Mouse (Mus musculus): ENCODE results near the gene 3100002H09Rik.
A peak's percentile ranks its signal among the peaks of the same experiment; 100 is the strongest.

The 3100002H09Rik gene

DNA sequence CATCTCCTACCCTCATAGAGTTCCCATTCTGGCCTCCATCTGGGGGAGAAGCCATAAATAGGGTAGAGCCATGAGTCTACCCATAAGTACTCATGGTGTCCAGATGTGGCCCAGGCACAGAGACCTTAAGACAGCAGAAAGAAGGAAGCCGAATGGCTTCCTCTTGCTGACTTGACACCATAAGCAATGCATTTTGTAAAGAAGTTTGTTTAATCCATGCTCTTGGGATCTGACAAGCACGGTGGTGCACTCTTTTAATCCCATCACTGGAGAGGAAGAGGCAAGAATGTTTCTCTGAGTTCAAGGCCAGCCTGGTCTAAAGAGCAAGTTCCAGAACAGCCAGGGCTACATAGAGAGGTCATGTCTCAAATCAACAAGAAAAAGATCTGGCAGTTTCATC is at the start of gene 3100002H09Rik:
TSS of gene 3100002H09Rik (minus strand) at position 101 of the 400 bp plus-strand sequence.
- DNase-seq = no peak

DNA sequence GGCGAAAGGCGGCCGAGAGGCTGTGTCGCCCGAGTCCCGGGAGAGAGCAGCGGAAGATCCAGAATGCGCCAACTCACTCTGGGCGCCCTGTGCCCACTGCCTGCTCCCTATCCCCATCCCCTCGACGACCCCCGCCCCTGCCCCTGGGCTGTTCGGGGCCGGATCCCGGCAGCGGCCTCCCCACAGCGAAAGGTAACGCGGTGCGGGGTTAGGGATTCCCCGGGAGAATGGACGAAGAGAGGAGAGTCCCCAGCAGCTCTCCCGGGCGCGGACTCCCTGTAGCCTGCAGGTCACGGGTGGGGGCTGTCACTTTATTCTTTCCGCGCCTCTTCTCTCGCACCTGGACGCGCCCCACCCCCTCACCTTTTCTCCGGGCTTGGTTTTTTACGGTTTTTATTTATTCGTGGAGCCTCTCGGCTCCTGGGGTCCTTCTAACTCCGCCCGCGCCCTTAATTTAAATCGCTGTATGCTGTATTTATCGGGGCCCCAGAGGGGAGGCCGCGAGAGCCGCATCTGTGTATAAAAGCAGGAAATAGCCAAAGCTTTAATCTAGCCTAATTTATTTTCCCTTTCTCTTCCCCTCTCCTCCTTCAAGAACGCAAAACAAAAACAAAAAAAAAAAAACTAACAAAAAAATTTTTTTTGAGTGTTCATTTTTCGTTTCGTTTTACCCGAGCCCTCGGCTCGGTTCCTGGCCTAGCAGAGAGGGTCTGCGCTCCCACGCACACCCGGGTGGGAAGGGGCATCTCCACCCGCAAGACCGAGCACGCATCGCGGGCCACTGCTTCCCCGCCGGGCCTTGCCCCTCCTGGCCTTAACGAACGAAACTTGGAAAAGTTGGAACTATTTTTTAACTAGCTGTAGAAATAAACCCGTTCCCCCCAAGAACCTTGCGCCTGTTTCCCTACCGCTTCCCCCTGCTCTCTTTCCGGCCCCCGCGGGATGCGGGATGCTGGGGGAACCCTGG is 48.9 kb upstream of the 3100002H09Rik start:
- DNase-seq = no peak

DNA sequence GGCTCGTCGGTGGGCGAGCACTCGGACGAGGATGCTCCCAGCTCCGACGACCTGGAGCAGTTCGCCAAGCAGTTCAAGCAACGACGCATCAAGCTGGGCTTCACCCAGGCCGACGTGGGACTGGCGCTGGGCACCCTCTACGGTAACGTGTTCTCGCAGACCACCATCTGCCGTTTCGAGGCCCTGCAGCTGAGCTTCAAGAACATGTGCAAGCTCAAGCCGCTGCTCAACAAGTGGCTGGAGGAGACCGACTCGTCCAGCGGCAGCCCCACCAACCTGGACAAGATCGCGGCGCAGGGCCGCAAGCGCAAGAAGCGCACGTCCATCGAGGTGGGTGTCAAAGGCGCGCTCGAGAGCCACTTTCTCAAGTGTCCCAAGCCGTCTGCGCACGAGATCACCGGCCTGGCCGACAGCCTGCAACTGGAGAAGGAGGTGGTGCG is 47.8 kb upstream of the 3100002H09Rik start:
- DNase-seq = no peak

DNA sequence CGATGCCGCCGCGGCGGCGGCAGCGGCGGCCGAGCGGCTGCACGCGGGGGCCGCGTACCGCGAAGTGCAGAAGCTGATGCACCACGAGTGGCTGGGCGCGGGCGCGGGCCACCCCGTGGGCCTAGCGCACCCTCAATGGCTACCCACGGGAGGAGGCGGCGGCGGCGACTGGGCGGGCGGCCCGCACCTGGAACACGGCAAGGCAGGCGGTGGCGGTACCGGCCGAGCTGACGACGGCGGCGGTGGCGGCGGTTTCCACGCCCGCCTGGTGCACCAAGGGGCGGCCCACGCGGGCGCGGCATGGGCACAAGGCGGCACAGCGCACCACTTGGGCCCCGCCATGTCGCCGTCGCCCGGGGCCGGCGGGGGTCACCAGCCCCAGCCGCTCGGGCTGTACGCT is 47.2 kb upstream of the 3100002H09Rik start:
- no peak for DNase-seq

DNA sequence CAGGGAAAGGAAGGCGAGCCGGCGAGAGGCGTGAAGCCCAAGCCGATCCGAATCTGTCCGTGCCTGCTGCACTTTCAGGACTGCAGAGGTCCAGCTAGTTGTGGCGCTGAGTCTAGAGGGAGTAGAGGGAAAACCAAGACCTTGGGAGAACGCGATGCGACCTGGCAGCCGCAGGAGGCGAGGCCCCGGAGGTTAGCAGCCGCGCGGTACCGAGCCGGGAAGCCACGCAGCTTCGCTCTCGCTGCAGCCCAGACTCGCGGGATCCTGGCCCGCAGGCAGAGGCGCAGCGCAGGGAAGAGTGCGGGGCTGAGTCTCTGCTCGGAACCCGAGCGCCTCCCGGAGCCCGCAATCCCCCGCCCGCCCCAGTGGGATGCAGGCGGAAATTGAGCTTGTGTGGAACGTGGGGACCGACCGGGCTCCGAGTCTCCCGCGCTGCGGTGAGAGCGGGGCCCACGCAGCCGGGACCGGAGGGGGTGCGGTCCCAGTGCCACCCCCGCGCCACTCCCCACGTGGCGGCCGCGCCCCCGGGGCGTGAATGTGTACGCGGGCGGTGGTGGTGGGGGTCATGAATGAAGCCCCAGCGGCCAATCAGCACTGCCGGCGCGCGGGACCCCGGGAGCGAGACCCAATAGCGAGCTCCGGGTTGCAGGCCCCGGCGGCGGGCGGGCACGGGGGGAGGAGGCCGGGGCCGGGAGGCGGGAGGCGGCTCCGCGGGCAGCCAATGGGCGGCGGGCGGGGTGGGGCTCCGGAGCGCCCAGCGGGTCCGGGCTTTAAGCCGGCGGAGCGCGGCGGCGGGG is 46.4 kb upstream of the 3100002H09Rik start:
- peak; percentile 53 for DNase-seq

DNA sequence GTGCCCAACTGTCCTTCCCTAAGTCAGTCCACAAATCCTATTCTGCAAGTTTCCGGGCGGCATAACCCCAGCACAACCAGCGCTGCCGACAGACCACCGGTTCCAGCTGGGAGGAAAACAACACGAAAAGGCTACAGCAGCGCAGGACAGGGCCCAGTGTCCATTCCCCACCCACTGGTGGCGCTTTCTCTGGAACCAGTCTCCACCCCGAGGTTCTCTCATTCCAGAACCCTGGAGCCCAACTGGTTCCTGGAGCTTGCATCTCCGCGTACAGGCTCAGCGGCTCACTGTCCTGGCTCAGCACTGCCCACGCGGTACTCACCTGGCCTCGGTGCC is 45.9 kb upstream of the 3100002H09Rik start, which contains the start of gene Pou3f1:
TSS of gene Pou3f1 (plus strand) at position 290 of the 336 bp plus-strand sequence.
- no peak for DNase-seq

DNA sequence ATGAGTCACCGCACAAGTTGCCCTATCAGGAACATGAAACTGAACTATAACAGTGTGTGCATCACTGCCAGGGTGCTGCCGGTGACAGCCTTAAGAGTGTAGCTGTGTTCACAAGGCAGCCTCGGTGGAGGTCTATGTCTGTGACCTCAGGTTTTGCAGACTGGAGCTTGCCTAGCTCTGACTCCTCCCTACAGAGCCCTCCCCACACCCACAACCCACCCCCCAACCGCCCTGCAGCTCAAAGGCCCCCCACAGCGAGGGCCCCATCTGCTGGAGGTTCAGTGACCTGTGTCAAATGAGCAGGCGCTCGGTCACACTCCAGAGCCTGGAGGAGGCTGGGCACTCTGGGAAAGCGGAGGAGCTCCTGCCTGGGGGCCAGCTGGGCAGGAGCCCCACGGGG is 42.3 kb upstream of the 3100002H09Rik start:
- DNase-seq = peak; percentile 52

DNA sequence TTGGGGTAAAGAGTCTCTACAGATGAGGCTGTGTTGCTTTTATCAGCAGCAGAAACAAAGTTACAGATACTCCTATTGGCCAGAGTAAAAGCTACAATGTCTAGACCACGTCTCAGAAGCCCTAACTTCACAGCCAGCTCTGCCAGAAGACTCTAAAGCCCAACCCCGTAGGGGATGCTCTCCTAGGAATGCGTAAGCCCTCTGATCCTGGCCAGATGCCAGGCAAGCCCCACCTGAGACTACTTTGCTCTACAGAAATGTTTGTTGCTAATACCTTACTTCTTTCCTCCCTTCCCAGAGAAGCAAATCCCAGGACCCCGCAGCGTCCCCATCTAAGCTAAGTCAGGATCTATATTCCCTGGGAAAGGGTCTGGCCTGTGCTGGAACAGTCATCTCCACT is 37.3 kb upstream of the 3100002H09Rik start:
- DNase-seq = no peak

DNA sequence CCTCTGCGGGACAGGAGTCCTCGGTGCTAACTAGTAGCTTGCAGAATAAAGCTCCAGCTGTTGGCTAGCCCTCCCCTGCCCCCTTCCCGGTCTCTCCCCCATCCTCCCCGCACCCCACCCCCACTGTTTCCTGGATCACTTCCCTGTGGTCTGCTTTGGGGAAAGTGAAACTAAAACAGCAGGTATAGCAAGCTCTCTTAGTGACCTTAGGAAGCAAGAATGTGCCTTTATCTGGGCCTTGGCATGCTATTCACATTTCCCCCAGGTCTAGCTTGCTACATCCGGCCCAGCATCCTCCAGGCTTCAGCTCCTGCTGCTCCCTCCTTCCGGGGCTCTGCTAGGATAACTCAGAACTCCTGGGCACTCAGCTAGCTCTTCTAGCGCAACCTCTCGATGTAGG is 36.0 kb upstream of the 3100002H09Rik start:
- DNase-seq = no peak

DNA sequence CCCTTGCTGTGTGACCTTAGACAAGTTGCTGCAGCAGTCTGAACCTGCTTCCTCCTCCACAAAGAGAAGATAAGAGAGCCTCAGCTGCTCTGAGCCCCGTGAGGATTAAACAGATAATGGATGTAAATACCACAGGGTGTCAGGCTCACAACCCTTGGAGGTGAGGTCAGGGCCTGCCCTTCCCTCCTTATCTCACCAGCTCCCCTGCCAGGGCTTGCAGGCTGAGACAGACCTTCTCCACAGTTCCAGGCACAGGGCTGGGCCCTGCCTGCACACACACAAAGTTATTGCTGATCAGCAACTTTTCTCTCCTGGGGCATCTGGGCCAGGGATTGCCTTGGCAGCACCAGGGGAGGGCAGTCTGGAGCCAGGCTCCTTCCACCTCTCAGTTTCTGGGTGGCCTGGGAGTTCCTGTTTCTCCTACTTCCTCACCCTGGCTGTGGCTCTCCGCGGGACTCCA is 34.4 kb upstream of the 3100002H09Rik start:
- no peak for DNase-seq

DNA sequence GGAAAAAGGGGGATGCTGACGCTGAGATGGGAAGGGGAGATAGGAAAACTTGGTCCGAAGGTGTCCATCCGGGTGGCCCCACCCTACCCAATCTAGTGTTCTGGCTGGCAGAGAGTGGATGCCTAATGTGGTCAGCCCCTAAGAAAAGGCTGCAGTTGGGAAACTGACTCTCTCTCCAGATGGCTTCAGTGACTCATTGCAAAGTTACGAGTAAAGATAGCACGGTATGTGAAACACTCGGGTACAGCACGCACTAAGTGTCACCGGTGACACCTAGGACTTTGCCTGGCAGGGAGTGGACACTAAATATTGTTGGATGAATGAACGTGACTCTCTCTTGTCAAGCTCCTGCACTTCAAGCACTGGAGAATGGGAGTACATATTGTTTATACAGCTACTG is 33.3 kb upstream of the 3100002H09Rik start:
- no peak for DNase-seq

DNA sequence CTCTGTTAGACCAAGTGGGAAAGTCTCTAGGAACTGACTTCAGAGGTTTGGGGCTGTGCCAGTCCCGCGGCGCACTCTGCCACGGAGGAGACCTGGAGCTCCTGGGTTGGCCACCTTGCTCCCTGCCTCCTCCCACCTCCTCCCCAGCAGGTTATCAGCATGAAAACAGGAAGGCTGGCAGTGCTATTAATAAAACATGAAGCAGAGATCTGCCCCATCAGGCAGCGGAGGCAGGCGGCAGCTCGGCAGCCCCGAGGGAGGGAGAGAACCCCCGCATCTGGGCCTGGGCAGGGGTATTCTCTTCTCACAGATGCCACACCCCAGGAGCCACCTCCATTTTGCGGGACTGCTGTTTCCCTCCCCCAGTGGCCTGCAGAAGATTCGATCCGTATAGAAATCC is 29.1 kb upstream of the 3100002H09Rik start:
- DNase-seq = no peak

DNA sequence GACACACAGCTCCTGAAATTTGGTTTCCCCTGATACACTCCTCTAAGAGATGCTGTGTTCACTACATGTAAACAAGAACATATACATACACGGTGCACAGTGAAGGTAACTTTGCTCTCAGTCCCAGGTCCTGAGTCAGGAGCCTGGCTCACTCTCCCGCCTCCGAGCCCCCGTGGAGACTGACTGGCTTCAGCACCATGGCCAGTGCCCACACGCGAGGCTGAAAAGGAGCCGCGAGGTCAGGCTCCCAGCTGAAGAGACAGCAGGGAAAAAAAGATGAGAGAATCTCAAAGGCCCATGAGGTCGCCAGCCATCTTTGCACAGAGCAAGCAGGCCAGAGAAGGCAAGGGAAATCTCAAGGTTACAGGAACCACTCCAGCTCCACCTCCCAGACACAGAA is 22.7 kb upstream of the 3100002H09Rik start:
- no peak for DNase-seq

DNA sequence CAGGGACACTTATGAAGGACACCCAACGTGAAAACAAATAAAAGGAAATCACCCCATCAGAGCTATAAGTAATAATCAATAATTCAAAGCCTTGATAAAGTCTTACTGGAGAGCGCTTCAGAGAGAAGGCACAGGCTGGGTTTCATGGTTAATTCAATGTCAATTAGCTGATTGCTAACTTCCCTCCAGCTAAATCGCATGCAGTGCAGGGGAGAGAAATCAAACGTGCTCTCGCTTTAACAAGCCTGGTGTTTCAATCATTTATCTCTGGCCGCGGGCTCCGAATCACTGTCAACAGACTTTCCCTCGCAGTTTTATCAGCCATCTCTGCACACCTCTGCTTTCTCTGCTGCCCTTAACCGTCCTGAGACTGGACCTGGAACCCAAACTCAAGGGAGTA is 22.3 kb upstream of the 3100002H09Rik start:
- DNase-seq = no peak

DNA sequence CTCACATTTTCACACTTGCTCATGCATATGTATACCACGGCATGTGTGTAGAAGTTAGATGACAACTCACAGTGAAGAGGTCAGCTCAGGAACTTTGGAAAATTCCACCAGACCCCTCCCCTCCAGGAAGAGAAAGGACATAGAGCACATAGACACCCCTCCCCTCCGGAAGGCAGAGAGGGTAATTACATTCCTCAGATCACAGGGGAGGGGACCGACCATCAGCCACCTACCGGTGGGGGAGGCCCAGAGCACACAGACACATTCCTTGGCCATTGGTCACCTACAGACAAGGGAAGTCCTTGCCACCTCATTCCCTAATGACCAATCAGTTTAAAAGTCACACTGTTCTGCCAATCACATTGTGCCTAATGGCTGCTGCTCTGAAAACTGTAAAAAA is 20.9 kb upstream of the 3100002H09Rik start:
- no peak for DNase-seq

DNA sequence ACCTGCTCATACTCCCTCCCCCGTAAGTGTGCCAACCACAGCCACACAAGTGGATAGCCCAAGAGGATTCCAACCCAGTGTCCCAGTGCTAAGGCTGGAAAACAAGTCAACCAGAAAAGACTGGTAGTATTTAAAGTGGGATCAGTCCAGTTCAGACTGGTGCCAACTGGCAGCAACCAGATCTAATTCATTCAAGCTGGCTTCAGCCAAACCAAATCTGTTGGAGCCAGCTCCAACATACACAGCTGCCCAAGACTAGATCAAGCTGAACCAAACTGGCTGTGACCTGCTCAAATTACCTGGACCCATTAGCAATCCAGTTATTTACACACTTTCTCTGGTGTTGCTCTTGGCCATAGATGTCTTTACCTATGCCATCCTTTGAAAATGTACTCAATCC is 16.2 kb upstream of the 3100002H09Rik start:
- DNase-seq = no peak

DNA sequence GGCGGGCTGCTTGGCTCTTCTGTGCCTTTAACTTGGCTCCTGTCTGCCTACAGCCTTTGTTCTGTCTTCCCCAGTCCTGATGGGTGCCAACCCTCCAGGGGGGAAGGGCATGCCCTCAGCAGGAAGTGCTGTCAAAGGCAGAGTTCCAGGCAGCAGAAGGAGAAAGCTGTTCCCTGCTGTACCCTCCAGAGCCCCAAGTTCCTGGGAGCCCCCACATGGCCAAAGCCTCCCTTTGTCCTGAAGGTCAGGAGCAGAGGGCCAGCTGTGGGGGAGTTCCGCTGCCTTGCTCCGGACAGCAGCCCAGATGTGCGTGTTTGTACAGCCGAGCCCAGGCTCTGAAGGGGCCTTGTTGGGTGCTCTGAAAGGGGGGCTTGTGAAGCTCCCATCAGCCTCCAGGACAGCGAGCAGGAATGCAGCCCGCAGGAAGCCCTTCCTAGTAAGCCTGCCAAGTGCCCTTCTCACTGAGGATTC is 13.5 kb upstream of the 3100002H09Rik start:
- DNase-seq = no peak

DNA sequence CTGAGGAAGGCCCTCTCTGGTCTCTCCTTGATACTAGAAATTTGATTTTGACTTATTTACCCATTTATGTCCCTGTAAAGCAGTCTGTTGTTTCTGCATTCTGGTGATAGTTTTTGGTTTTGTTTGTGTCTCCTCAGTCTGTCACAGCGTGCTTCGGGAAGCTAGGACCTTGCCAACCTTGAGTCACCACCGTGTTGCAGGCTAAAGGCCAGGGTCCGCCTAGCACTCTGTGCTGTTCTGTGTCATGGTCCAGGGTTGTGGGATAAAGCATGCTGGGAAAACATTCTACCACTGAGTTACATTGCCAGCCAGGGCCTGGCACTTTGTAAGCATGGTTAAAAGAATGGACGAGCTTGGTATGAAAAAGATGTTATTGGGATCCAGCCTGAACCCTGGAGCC is 12.0 kb upstream of the 3100002H09Rik start:
- DNase-seq = no peak

DNA sequence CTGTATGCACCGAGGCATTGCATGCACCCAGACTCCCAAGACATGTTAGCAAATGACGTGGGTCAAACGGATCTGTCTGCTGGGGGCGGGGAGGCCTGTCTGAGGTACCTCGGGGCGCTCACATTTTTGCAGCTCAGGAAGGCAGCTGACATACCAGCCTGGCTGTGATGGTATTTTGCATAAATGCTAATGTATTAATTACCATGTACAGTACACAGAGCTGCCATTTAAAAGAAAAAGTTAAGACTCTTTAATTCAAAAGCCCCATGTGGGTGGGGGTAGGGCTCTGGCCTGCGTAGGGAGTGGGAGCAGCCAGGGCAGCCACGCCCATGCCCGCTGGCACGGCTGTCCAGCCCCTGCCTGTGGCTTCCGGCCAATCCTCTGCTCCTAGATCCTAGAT is 10.8 kb upstream of the 3100002H09Rik start:
- DNase-seq = no peak

DNA sequence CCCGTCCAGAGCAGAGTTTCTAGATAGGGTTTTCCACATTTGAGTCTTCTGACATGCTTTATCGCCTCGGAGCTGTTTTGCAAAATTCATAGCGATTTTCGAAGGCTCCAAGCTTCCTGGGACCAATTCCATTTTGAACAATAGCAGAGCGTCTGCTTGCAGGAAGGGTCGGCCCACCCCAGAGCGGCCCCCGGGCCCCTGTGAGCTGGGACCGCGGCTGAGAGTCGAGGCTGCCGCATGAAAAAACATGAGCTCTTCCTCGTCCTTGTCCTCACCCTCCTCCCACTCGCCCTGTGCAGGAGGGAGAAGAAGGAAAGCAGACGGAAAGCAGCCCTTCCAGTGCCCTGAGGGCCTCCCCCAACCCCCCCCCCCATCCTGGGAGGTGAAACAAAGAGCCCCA is 8.0 kb upstream of the 3100002H09Rik start:
- DNase-seq = no peak

DNA sequence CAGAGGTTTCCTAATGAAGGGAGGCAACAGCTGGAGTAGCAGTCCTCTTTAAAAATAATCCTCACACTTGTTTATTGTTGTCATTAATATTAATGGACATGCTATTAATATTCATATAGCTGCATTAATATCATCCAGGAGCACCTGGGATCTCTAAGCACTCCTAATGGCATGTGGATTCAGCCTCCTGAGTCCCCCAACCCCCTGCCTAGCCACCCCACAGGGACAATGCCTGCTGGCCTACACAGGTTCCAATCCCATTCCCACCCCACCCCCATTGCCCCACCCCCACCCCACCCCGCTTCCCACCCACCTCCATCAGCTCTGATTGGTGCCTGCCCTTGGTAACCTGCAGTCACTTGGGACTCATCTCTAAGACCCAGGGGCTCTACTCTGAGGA is 6.0 kb upstream of the 3100002H09Rik start:
- no peak for DNase-seq

DNA sequence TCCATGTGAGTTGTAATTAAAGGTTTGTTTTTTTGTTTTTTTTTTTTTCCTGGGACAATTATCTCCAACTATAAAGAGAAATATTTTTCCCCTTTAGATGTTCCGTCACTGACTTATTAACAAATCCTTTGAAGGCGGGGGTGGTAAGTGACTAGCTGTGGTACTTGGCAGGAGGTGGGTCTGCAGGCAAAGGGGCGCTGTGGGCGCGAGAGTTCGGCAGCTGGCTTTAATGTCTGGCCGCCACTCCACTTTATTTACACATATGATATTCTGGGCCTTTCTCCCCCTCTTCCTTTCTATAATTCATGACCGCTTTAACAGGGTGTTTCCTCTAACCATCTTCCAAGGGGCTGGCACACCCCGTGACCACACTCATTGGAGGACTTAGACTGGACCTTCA is 5.4 kb upstream of the 3100002H09Rik start:
- DNase-seq = no peak

DNA sequence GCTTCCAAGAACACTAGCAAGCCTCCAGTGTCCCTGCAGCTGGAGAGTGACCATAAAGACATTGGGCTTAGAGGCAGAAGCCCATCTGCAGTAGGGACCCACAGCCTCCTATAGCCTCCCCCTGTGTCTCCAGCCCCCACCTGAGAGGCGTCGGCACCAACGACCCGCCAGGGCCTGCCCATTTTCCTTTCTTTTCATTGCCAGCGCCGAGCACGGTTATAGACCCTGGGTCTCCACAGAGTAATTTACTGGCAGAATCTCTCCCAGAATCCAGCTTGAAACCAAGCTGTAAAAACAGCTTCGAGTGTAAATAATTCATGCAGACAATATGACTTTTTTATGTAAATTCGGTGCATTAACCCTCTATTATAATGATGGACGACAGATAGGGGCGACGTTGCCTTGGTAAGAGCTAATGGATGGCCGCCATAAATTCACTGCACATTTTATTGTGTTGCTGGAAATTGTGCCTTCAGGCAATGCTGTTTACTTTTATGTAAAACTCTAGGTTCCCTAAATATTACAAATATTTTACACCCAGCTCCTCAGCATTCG is 4.9 kb upstream of the 3100002H09Rik start:
- no peak for DNase-seq
